Mouse (Mus musculus): ENCODE measurements around the gene Col25a1.

Col25a1 gene

DNA sequence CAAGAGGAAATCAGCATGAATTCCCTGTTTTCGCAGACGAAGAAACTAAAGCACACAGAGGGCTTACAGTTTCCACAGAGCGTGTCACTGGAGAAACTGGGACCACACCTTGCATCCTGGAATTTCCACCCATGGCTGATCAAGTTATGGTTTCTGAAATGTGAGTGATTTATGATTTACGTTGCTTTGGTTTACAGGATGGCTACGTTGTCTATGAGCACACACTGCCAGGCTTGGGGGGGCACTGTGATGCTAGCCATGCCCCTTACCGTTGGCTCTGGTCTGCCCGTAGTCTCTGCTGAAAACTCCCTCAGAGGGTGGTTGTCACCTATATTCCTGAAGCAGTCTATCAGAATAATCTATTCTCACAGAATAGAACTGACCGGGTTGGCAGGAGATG, at the start of gene Col25a1:
Gene Col25a1 (plus strand): TSS at position 301 of the 400 bp plus-strand sequence.
- no peak for DNase-seq (ENCODE audit: low spot score)

GRCm38 (mm10) chr3:130083312-130083711, 48.0 kb upstream of the Col25a1 start:
- no peak for DNase-seq (ENCODE audit: low spot score)

GRCm38 (mm10) chr3:130086372-130087080, 44.8 kb upstream of the Col25a1 start:
- no peak for DNase-seq (ENCODE audit: low spot score)

- no peak for DNase-seq (ENCODE audit: low spot score)
These were observed 43.8 kb upstream of the Col25a1 start for GRCm38 (mm10) chr3:130087466-130087865.

DNA sequence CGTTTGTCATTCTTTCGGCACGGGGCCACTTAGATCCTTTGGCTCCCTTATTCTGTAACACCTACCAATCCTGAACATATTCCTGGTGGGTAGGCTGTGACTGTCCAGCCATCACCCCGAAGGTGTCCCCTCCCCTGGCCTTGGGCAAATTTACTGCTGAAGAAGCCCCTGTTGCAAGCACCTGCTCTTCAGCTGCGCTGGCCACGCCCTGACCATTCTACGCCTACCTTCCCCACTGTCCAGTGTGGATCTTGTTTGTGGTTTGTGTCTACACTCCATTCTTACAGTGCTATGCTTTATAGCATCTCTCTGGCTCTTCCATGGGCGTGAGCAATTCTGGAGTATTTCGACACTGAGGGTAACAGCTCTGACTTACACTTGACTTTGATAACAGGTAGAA, 42.6 kb upstream of the Col25a1 start:
- no peak for DNase-seq (ENCODE audit: low spot score)

- DNase-seq (ENCODE audit: low spot score) = no peak
These were observed 40.8 kb upstream of the Col25a1 start for GRCm38 (mm10) chr3:130090460-130090859.

DNA sequence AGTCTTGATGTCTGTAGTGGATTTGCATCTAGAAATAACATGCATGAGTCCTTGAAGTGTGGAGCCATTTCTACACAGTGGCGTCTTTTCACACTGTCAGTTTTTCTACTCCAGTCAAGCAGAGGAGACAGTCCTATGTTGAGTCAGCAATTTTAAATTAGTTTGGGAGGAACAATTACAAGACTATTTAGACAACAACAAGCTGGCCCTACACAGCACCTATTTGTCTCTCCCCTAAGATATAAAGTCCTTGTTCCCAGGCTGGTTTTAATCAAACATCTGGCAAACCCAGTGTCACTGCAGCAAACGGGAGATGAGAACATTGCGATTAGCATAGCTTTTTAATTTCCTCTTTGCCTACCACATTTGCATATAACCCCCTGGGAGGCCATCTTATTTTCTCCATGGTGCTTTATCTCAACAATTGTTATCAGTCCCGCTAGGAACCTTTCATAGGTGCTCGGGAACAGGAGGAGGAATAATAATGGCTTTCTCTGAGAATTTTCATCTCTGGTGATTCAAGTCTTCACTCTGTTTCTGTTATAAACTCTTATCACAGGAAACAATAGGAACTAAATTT, 37.1 kb upstream of the Col25a1 start:
- DNase-seq (ENCODE audit: low spot score) = no peak

GRCm38 (mm10) chr3:130095160-130095781, 36.0 kb upstream of the Col25a1 start:
- DNase-seq (ENCODE audit: low spot score) = peak; percentile 24

DNA sequence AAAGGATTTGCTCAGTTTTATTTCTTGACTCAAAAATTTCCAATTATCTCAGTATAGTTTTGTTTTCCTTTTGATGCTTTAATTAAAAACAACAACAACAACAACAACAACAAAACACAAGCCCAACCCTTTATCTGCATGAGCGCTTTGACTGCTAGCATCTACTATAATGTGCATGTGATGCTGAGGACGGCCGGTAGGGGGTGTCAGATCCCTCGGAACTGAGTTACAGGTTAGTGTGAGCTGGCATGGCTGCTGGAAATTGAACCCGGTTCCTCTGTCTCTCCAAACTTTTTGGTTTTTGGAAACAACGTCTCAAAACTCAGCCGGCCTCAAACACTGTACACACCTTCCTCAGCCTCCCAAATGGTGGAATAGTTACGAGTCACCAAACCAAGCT, 27.8 kb upstream of the Col25a1 start:
- no peak for DNase-seq (ENCODE audit: low spot score)

- DNase-seq (ENCODE audit: low spot score) = no peak
These were observed 26.8 kb upstream of the Col25a1 start for GRCm38 (mm10) chr3:130104471-130104870.

DNA sequence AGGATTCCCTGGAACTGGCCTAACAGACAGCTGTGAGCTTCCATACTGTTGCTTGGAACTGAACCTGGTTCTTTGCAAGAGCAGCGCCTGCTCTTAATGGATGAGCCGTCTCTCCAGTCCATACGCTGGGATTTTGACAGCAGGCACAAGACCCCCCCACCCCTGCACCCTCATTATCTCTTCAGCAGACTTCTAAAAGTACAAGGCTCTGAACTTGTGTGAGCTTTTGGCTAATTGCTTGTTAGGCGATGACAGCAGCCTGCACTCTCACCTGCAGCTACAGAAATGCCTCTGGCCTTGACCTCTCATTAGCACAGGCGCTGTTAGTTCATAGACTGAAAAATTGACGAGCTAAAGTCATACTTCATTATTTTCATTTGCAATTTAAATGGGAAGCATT, 14.4 kb upstream of the Col25a1 start:
- DNase-seq (ENCODE audit: low spot score) = no peak

- DNase-seq (ENCODE audit: low spot score) = no peak
These were observed 3.5 kb upstream of the Col25a1 start for GRCm38 (mm10) chr3:130127840-130128239.

- DNase-seq (ENCODE audit: low spot score) = no peak
These were observed 2.7 kb upstream of the Col25a1 start for GRCm38 (mm10) chr3:130128564-130128963.

DNA sequence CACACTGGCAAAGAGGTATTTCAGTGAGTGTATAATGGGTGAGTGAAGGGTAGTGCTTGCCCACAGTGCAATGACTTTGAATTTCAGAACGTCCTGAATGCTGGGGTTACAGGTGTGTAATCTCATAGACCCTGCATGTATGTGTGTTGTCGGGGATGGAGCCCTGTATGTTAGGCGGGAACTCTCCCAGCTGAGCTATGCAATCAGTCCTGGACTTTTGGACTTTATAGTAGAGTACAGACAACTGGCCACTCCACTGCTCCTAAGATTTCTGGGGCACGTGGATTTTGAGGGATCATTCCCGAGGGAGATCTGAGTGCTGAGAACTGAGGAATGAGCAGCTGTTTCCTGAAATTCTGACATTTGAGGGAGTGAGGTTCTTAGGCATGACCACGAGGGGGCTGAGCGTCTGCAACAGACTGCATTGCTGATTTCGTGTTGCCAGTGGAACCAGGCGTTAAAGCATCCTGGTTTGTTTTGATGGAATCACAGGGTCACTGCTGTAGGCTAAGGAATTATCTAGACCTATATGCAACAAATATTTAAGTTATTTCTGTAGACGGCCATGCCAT, 1.6 kb upstream of the Col25a1 start:
- no peak for DNase-seq (ENCODE audit: low spot score)

- DNase-seq (ENCODE audit: low spot score) = no peak
These were observed 5.9 kb downstream of the Col25a1 start for GRCm38 (mm10) chr3:130137204-130137603.

- DNase-seq (ENCODE audit: low spot score) = no peak
These were observed 6.3 kb downstream of the Col25a1 start for GRCm38 (mm10) chr3:130137640-130138039.

- DNase-seq (ENCODE audit: low spot score) = no peak
These were observed 14.6 kb downstream of the Col25a1 start for GRCm38 (mm10) chr3:130145874-130146273.

- DNase-seq (ENCODE audit: low spot score) = no peak
These were observed 16.5 kb downstream of the Col25a1 start for GRCm38 (mm10) chr3:130147827-130148226.

GRCm38 (mm10) chr3:130149180-130149579, 17.9 kb downstream of the Col25a1 start:
- no peak for DNase-seq (ENCODE audit: low spot score)

GRCm38 (mm10) chr3:130153117-130153516, 21.8 kb downstream of the Col25a1 start:
- DNase-seq (ENCODE audit: low spot score) = no peak

DNA sequence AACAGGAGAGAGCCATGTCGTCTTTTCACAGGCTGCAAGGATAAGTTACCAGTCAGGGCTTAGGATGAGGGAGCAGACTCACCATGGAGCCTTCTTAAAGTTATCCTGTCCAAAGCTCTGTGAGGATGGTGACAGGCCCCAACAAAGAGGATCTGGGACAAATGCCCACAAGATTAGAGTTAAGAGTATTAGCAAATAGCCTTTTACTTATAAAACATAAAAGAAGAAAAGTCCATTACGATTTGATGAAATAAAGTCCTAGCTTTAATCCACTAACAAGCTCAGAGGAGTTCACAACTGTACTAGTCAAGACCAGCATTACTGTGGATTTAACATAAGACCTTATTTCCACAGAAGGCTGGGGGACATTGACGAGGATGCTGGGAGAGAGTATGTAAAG, 26.2 kb downstream of the Col25a1 start:
- DNase-seq (ENCODE audit: low spot score) = no peak

DNA sequence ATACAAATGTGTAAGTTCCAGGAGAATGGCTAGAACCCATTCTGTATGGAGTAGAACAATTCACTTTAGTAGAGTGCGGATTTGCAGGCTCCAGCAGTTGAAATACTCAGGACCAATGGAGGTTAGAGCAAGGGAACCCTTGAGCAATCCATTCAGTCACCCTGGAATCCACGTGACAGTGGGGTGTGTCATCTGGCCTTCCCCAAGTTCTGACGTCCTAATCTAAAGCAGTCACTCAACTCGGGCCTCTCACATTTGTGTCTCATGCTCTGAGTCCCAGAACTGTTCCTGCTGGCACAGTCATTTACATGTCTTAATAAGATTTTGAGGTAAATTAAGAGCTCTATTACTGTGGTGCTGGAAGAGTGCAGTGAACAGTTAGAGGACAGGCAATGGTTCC, 28.6 kb downstream of the Col25a1 start:
- DNase-seq (ENCODE audit: low spot score) = no peak

GRCm38 (mm10) chr3:130160902-130161301, 29.6 kb downstream of the Col25a1 start:
- DNase-seq (ENCODE audit: low spot score) = no peak
